11 mouse cellular contexts compared by ENCODE assay signal in the genomic region with DNA sequence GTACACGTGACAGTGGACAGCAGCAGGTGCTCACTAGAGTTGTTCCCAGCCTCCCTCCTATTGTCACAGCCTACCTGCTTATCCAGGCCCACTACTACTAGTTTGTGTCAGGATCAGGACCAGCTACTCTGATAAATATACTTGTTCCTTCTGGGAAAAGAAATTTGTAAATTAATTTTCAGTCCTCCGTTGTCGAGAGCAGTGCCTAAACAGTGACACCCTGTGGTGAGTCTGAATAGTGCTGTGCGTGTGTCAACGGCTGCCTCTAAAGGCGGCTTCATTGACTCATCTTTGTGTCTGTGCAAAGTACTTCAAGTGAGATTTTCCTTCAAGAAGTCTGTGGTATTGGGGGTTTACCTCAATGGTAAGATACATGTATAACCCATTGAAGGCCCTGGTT. TPM values are rescaled to one million over a fixed set of nuclear protein-coding genes. Genes with fewer than 3 reads are reported as not detected.
DNase-seq lines count a peak whose midpoint lies in the region; ATAC-seq and TF ChIP-seq lines count a peak whose summit lies in the region.
"Had no signal": no experiment of that assay in that cellular context is flagged by ENCODE, and none has a peak within 500 bp of the region (broad histone marks: within the 10 kb centered on the region; RNA-seq: fewer than 3 reads in every experiment).

No protein-coding gene starts in this region.

- DNase-seq in heart, postnatal 0 days (ENCODE audit: low spot score), result peak; percentile 35
- DNase-seq in heart, adult 11 months, result no peak
- DNase-seq in A20 (ENCODE audit: low read depth, low spot score), result peak; percentile 42
- DNase-seq in Muller cell, postnatal 12 days (ENCODE audit: inconsistent ontology term), result peak; percentile 30
- peak; percentile 57 for DNase-seq in embryo, embryonic 11 days
- peak; percentile 34 to 72 for DNase-seq in kidney, postnatal 36 days
- DNase-seq in thymus, postnatal 14 days, result peak; percentile 52
- DNase-seq: liver, embryonic 13.5 days had no signal

- no peak overlapping the region for H3K4me3 ChIP-seq in heart, postnatal 0 days (ENCODE audit: low read depth, low read length)
- H3K4me3 ChIP-seq: embryonic facial prominence, embryonic 15.5 days; liver, embryonic 13.5 days had no signal

- H3K27me3 ChIP-seq in heart, postnatal 0 days (ENCODE audit: control insufficient read depth, insufficient read depth, low read length), result no peaks in the 10 kb centered on the region
- H3K27me3 ChIP-seq: embryonic facial prominence, embryonic 15.5 days; liver, embryonic 13.5 days had no signal

- no peak for ATAC-seq in heart, postnatal 0 days (ENCODE audit: insufficient read depth, low read depth)
- ATAC-seq in megakaryocyte progenitor cell, adult 5-6 weeks (replicated peaks; ENCODE audit: poor library complexity), result peak; percentile 86

- H3K9ac ChIP-seq in heart, postnatal 0 days (replicated peaks; ENCODE audit: low read depth, low read length), result no peak overlapping the region
- H3K9ac ChIP-seq: embryonic facial prominence, embryonic 15.5 days; liver, embryonic 13.5 days had no signal

- TF ChIP-seq EP300 in heart, postnatal 0 days (IDR thresholded peaks at IDR 0.05; ENCODE audit: low read depth), result no peak

- peak; percentile 83 for TF ChIP-seq CTCF in heart, postnatal 0 days (IDR thresholded peaks at IDR 0.05; ENCODE audit: low read depth)

- no peak overlapping the region for H3K27ac ChIP-seq in heart, postnatal 0 days (ENCODE audit: low read depth)
- H3K27ac ChIP-seq: embryonic facial prominence, embryonic 15.5 days; liver, embryonic 13.5 days had no signal

- no peaks in the 10 kb centered on the region for H3K4me1 ChIP-seq in heart, postnatal 0 days (ENCODE audit: control insufficient read depth, insufficient read depth)
- H3K4me1 ChIP-seq: embryonic facial prominence, embryonic 15.5 days had no signal

- H3K4me2 ChIP-seq in heart, postnatal 0 days (ENCODE audit: low read depth, low read length), result no peak overlapping the region
- H3K4me2 ChIP-seq: embryonic facial prominence, embryonic 15.5 days; liver, embryonic 13.5 days had no signal

- no peaks in the 10 kb centered on the region for H3K9me3 ChIP-seq in heart, postnatal 0 days (replicated peaks; ENCODE audit: control insufficient read depth, low read length)
- H3K9me3 ChIP-seq: embryonic facial prominence, embryonic 15.5 days; liver, embryonic 13.5 days had no signal

- WGBS in heart, postnatal 0 days, result 40% methylated on average over 6 of the region's 6 CpGs

- peaks cover 77% of the 10 kb centered on the region for H3K36me3 ChIP-seq in heart, postnatal 0 days (replicated peaks; ENCODE audit: control insufficient read depth, insufficient read depth, low read length)

RNA-seq across cellular contexts. Expression of gene Gm12248, which starts 35.5 kb away (rescaled TPM):
- not detected in 2 replicates for total RNA-seq in heart, postnatal 0 days (2014; rRNA removed; ENCODE audit: low replicate concordance)
- not detected in 2 replicates for polyA plus RNA-seq in heart, postnatal 0 days (2015; fragmentation: Nextera tagmentation; extraction: Ambion mirVana)
- not detected in 2 replicates for total RNA-seq in megakaryocyte progenitor cell, adult 5-6 weeks (2015)
- not detected in 2 replicates for total RNA-seq in megakaryocyte progenitor cell, adult 5-6 weeks (2017)
- polyA plus RNA-seq: embryonic facial prominence, embryonic 15.5 days; liver, embryonic 13.5 days; stomach, embryonic 16.5 days had no signal

RNA-seq across cellular contexts. Expression of gene Cnot8, which starts 46.5 kb away (rescaled TPM):
- total RNA-seq in heart, postnatal 0 days (2014; rRNA removed; ENCODE audit: low replicate concordance), result 73.1 and 76.6 TPM in 2 replicates
- 68.6 and 71.3 TPM in 2 replicates for polyA plus RNA-seq in heart, postnatal 0 days (2015; fragmentation: Nextera tagmentation; extraction: Ambion mirVana)
- total RNA-seq in megakaryocyte progenitor cell, adult 5-6 weeks (2015), result 68.2 and 73.9 TPM in 2 replicates
- total RNA-seq in megakaryocyte progenitor cell, adult 5-6 weeks (2017), result 113 and 114 TPM in 2 replicates

RNA-seq across cellular contexts. Expression of gene Larp1, which starts 48.6 kb away (rescaled TPM):
- 18.2 and 21.8 TPM in 2 replicates for total RNA-seq in heart, postnatal 0 days (2014; rRNA removed; ENCODE audit: low replicate concordance)
- 6.7 and 8.3 TPM in 2 replicates for polyA plus RNA-seq in heart, postnatal 0 days (2015; fragmentation: Nextera tagmentation; extraction: Ambion mirVana)
- total RNA-seq in megakaryocyte progenitor cell, adult 5-6 weeks (2015), result 134 and 142 TPM in 2 replicates
- 52.9 and 67.5 TPM in 2 replicates for total RNA-seq in megakaryocyte progenitor cell, adult 5-6 weeks (2017)
